Mouse (Mus musculus) heart, embryonic 15.5 days (tissue): ENCODE measurements around the gene Pecam1. TPM values are rescaled to one million over a fixed set of nuclear protein-coding genes. Genes with fewer than 3 reads are reported as not detected.

Experiments used
- ATAC-seq: fragments of 200-750 bp; cut with Nextera tagmentation; replicated peaks from 2 replicates; pipeline ENCODE4 v1.8.0; 2017; ENCODE audit warnings: low read depth, moderate TSS enrichment; ENCODE audit not compliant: insufficient number of reproducible peaks, insufficient read depth, low FRiP score
- H3K27ac ChIP-seq: fragments of 300-500 bp; sonication (generic); 2 replicates; pipeline ENCODE4 v1.5.1; 2015; ENCODE audit warnings: mild to moderate bottlenecking, inconsistent platforms
- H3K27me3 ChIP-seq: fragments of 300-500 bp; sonication (generic); 2 replicates; pipeline ENCODE4 v1.6.1; 2015; ENCODE audit warnings: inconsistent platforms
- H3K36me3 ChIP-seq: fragments of 300-500 bp; sonication (generic); 2 replicates; pipeline ENCODE4 v1.6.1; 2015; ENCODE audit warnings: mild to moderate bottlenecking, inconsistent platforms
- H3K4me1 ChIP-seq: fragments of 300-500 bp; sonication (generic); replicated peaks from 2 replicates; pipeline ENCODE4 v1.6.1; 2015; ENCODE audit warnings: inconsistent platforms
- H3K4me2 ChIP-seq: fragments of 300-500 bp; sonication (generic); 2 replicates; pipeline ENCODE4 v1.6.1; 2015; ENCODE audit warnings: inconsistent platforms, mild to moderate bottlenecking, moderate library complexity
- H3K4me3 ChIP-seq: fragments of 300-500 bp; sonication (generic); 2 replicates; pipeline ENCODE4 v1.5.1; 2015; ENCODE audit warnings: mild to moderate bottlenecking, inconsistent platforms
- H3K9ac ChIP-seq: fragments of 300-500 bp; sonication (generic); 2 replicates; pipeline ENCODE4 v1.6.1; 2015; ENCODE audit warnings: mild to moderate bottlenecking, inconsistent platforms
- H3K9me3 ChIP-seq: fragments of 300-500 bp; sonication (generic); replicated peaks from 2 replicates; pipeline ENCODE4 v1.6.1; 2016; ENCODE audit warnings: inconsistent platforms
- WGBS: fragments of 180-500 bp; shearing (Covaris S2); methylation state at CpG from one replicate; pipeline ENCODE4 v1.1.7; 2015; ENCODE audit warnings: mixed read lengths; 5-methylcytosine and 5-hydroxymethylcytosine counted together
- microRNA-seq: library from miRNA; unstranded; fragments of <30 nt; microRNA quantifications from one replicate; pipeline ENCODE4, GENCODE M21; 2016
- polyA plus RNA-seq: library from polyadenylated mRNA; unstranded; fragments of >200 nt; fragmentation: Nextera tagmentation; extraction: Ambion mirVana; gene quantifications from 2 replicates; pipeline ENCODE4 v1.2.1, GENCODE M21; 2015

Gene Pecam1
- polyA plus RNA-seq, 1 experiment from 2014 or later, result 69.2 TPM

DNA sequence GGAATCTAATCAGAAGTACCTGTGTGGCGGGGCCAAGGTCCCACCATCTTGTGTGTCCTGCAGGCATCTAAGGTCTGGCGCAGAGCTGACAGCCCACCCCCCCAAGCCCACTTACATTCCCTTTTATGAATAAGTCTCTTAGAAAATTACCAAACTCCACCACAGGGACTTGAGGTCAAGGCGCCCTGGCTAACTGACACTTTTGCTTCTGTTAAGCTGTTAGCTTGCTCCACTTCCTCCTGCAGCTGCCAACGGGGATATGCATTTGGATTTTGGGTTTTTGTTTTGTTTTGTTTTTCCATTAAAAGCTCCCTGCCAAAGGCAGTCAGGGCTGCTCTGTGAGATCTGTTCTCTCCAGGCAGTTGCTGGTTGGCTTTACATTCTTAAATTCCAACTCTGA lies 134.9 kb downstream of the Pecam1 start:
- Histone ChIP-seq H3K27me3 (no peaks in the 10 kb centered on the region), H3K9me3 (no peaks in the 10 kb centered on the region), H3K4me3 (no peak overlapping the region), H3K36me3 (no peaks in the 10 kb centered on the region), H3K4me1 (peaks cover 38% of the 10 kb centered on the region), H3K9ac (no peak overlapping the region), H3K27ac (no peak overlapping the region), H3K4me2 (no peak overlapping the region)
- no peak for ATAC-seq
- WGBS, result 76% methylated on average over 4 of the region's 4 CpGs

DNA sequence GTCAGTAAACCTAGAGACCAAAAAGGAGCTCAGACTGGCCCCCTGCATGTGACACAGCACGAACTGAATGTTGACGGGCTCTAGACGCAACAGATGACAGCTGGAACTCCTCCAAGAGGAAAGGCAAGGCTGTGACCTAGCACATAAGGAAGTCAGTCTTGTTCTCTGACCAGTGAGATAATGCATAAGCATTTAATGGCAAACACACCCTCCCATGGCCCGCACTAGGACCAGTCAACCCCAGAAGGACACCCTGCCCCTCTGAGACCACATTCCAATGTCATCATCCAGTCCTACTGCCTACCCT lies 136.1 kb downstream of the Pecam1 start:
- H3K4me1 ChIP-seq, result peaks cover 40% of the 10 kb centered on the region
- H3K9me3 ChIP-seq, result no peaks in the 10 kb centered on the region
- WGBS, result 23% methylated on average over 4 of the region's 4 CpGs
- H3K36me3 ChIP-seq, result no peaks in the 10 kb centered on the region
- ATAC-seq, result no peak
- no peak overlapping the region for H3K4me3 ChIP-seq
- no peak overlapping the region for H3K4me2 ChIP-seq
- H3K27ac ChIP-seq, result peak overlapping the region; percentile 61
- no peak overlapping the region for H3K9ac ChIP-seq
- H3K27me3 ChIP-seq, result no peaks in the 10 kb centered on the region

GRCm38 (mm10) chr11:106613638-106614338 lies 136.6 kb downstream of the Pecam1 start:
- Histone ChIP-seq H3K9me3 (no peaks in the 10 kb centered on the region), H3K4me3 (peak overlapping the region; percentile 82), H3K27ac (peak overlapping the region; percentile 92), H3K36me3 (no peaks in the 10 kb centered on the region), H3K4me1 (peaks cover 45% of the 10 kb centered on the region), H3K9ac (0 out of 2 replicates have a peak overlapping the region, but pooled peaks have one; percentile 48), H3K27me3 (no peaks in the 10 kb centered on the region), H3K4me2 (peak overlapping the region; percentile 67)
- 54% methylated on average over 15 of the region's 15 CpGs for WGBS
- no peak for ATAC-seq

- peak; percentile 92 for ATAC-seq
- Histone ChIP-seq H3K9me3 (no peaks in the 10 kb centered on the region), H3K27ac (peak within 1 kb of the TSS; percentile 92), H3K36me3 (no peaks in the 10 kb centered on the region), H3K4me2 (peak within 1 kb of the TSS; percentile 67), H3K9ac (peak within 1 kb of the TSS; percentile 84), H3K27me3 (no peaks in the 10 kb centered on the region), H3K4me3 (peak within 1 kb of the TSS; percentile 82), H3K4me1 (peaks cover 46% of the 10 kb centered on the region)
- WGBS, result 1% methylated on average over 45 of the region's 45 CpGs
Measured at GRCm38 (mm10) chr11:106612961-106613637, 137.3 kb downstream of the Pecam1 start, which contains the start of gene Tex2. Gene Tex2, minus strand, starts transcription at chr11:106613423.

DNA sequence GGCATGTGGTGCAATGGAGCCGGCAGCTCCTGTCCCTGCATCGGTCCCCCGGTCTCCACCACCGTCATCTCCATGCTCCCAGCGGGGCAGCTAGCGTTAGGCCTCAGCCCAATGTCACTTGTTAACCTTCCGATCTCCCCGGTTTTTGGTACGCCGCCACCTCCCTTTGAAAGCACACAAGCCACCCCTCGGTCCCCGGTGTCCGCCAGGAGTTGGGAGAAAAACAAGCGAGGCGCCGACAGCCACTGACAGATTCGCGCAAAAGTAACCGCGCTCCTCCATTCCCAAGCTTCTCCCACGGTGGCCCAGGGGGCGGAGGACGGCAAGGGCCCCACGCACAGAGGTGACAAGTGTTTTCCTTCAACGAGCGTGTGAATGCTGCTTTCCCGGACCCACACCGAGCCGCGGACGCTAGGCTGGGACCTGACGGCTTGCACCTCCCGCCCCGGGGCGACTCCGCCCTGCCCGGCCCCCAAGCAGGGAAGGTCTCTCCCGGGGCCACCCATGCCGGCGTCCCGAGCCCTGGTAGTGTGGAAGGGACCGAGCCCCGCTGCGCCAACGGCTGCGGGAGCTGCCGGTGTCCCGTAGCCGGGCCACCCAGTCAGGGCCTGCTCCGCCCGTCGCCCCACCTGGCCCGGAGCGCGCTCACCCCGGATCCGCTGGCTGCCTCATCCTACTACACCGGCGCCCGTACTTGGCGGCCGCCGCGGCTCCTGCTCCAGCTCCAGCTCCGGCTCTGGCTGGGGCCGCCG lies 138.0 kb downstream of the Pecam1 start:
- WGBS, result under 1% methylated on average over 62 of the region's 67 CpGs
- H3K27me3 ChIP-seq, result no peaks in the 10 kb centered on the region
- H3K4me2 ChIP-seq, result peak overlapping the region; percentile 67
- H3K4me1 ChIP-seq, result peaks cover 46% of the 10 kb centered on the region
- H3K9me3 ChIP-seq, result no peaks in the 10 kb centered on the region
- ATAC-seq, result peak; percentile 62
- no peaks in the 10 kb centered on the region for H3K36me3 ChIP-seq
- H3K27ac ChIP-seq, result peak overlapping the region; percentile 92
- peak overlapping the region; percentile 84 for H3K9ac ChIP-seq
- peak overlapping the region; percentile 82 for H3K4me3 ChIP-seq

- no peak for ATAC-seq
- no peak overlapping the region for H3K27ac ChIP-seq
- H3K9ac ChIP-seq, result no peak overlapping the region
- no peaks in the 10 kb centered on the region for H3K36me3 ChIP-seq
- H3K27me3 ChIP-seq, result no peaks in the 10 kb centered on the region
- no peaks in the 10 kb centered on the region for H3K9me3 ChIP-seq
- WGBS, result 54% methylated on average over 8 of the region's 8 CpGs
- H3K4me1 ChIP-seq, result peaks cover 45% of the 10 kb centered on the region
- H3K4me3 ChIP-seq, result no peak overlapping the region
- H3K4me2 ChIP-seq, result 0 out of 2 replicates have a peak overlapping the region, but pooled peaks have one; percentile 2
Measured at GRCm38 (mm10) chr11:106609731-106610130, 140.7 kb downstream of the Pecam1 start.

GRCm38 (mm10) chr11:106607316-106607715 lies 143.1 kb downstream of the Pecam1 start:
- 69% methylated on average over 6 of the region's 6 CpGs for WGBS
- H3K4me2 ChIP-seq, result no peak overlapping the region
- H3K36me3 ChIP-seq, result no peaks in the 10 kb centered on the region
- no peak overlapping the region for H3K9ac ChIP-seq
- H3K9me3 ChIP-seq, result no peaks in the 10 kb centered on the region
- H3K27ac ChIP-seq, result no peak overlapping the region
- no peak overlapping the region for H3K4me3 ChIP-seq
- ATAC-seq, result no peak
- peaks cover 36% of the 10 kb centered on the region for H3K4me1 ChIP-seq
- H3K27me3 ChIP-seq, result no peaks in the 10 kb centered on the region

DNA sequence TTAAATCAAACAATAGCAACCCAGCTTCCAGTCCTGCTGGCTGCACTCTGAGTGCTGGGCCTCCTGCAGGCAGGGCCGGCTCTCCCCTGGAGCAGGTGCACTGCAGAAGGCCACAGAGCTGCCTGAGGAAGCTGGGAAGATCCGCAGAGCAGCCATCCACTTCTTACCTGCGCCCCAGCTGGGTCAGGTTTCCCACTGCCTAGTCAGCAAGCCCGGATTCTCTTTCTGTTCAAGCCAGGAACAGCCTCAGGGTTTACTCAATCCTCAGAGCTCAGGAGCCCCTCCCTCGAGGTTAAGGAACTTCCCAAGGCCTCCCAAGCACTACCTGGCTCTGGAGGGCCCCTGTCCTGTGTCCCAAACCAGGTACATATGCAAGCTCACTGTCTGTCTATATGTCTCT lies 144.4 kb downstream of the Pecam1 start:
- H3K36me3 ChIP-seq, result no peaks in the 10 kb centered on the region
- H3K27me3 ChIP-seq, result no peaks in the 10 kb centered on the region
- H3K4me1 ChIP-seq, result peaks cover 28% of the 10 kb centered on the region
- no peak overlapping the region for H3K9ac ChIP-seq
- H3K4me3 ChIP-seq, result no peak overlapping the region
- H3K27ac ChIP-seq, result no peak overlapping the region
- 65% methylated on average over 5 of the region's 5 CpGs for WGBS
- H3K9me3 ChIP-seq, result no peaks in the 10 kb centered on the region
- no peak for ATAC-seq
- H3K4me2 ChIP-seq, result no peak overlapping the region

Small RNAs within 50 kb of the gene (microRNA-seq; reads per million reads assigned to microRNA genes)
- gene Gm25994, result not detected
- 9.7 reads per million, percentile 25 among the genes with 10 or more reads in this experiment for gene Mir3064

Other genes with a start within 250 kb of the Pecam1 start
- 12.0 and 12.7 TPM in 2 replicates for gene Tex2, start 137.2 kb downstream of the Pecam1 start, polyA plus RNA-seq
- gene Milr1, start 598 bp upstream of the Pecam1 start, polyA plus RNA-seq, result 0.88 and 2.6 TPM in 2 replicates
- gene Polg2, start 28.9 kb upstream of the Pecam1 start, polyA plus RNA-seq, result 6.6 and 9.0 TPM in 2 replicates
- gene Ddx5, start 38.6 kb upstream of the Pecam1 start, polyA plus RNA-seq, result 192 and 209 TPM in 2 replicates
- 12.7 and 14.8 TPM in 2 replicates for gene Cep95, start 38.6 kb upstream of the Pecam1 start, polyA plus RNA-seq
- 8.9 and 10.7 TPM in 2 replicates for gene Smurf2, start 170.1 kb upstream of the Pecam1 start, polyA plus RNA-seq
- gene Kpna2, start 248.9 kb upstream of the Pecam1 start, polyA plus RNA-seq, result 231 and 256 TPM in 2 replicates